ENCODE assay signal across 9 mouse cellular contexts in genomic region chr11:69715482-69715881, GRCm38 (mm10). TPM values are rescaled to one million over a fixed set of nuclear protein-coding genes. Genes with fewer than 3 reads are reported as not detected.
A peak's percentile ranks its signal among the peaks of the same experiment; 100 is the strongest.
DNase-seq lines count a peak whose midpoint lies in the region; ATAC-seq lines count a peak whose summit lies in the region.
"Had no signal": no experiment of that assay in that cellular context is flagged by ENCODE, and none has a peak within 500 bp of the region (broad histone marks: within the 10 kb centered on the region; RNA-seq: fewer than 3 reads in every experiment).

No protein-coding gene starts in this region.

- no peaks in the 10 kb centered on the region for H3K36me3 ChIP-seq in forebrain, embryonic 10.5 days (replicated peaks)
- no peaks in the 10 kb centered on the region for H3K36me3 ChIP-seq in forebrain, embryonic 16.5 days (ENCODE audit: control insufficient read depth, insufficient read depth)
- no peaks in the 10 kb centered on the region for H3K36me3 ChIP-seq in liver, embryonic 16.5 days (ENCODE audit: control insufficient read depth, insufficient read depth)
- H3K36me3 ChIP-seq: limb, embryonic 15.5 days had no signal

- H3K9ac ChIP-seq in forebrain, embryonic 16.5 days (replicated peaks; ENCODE audit: low read depth, low read length), result no peak overlapping the region
- no peak overlapping the region for H3K9ac ChIP-seq in liver, embryonic 16.5 days (ENCODE audit: low read depth, low read length)
- H3K9ac ChIP-seq: limb, embryonic 15.5 days had no signal

- peak; percentile 31 for DNase-seq in forebrain, embryonic 10.5 days (ENCODE audit: extremely low spot score, low spot score)
- peak; percentile 43 for DNase-seq in 3134 (ENCODE audit: extremely low read depth, insufficient read length, low spot score)
- DNase-seq in adrenal gland, postnatal 14 days, result peak; percentile 74
- peak; percentile 62 for DNase-seq in heart, postnatal 4 days
- no peak for DNase-seq in spleen, postnatal 36 days (ENCODE audit: low spot score in 2 of 2)
- no peak for DNase-seq in gastrocnemius, postnatal 14 days

- no peaks in the 10 kb centered on the region for H3K27me3 ChIP-seq in forebrain, embryonic 10.5 days (ENCODE audit: poor library complexity, severe bottlenecking)
- H3K27me3 ChIP-seq in forebrain, embryonic 16.5 days (replicated peaks; ENCODE audit: control insufficient read depth, insufficient read depth, low read length), result no peaks in the 10 kb centered on the region
- H3K27me3 ChIP-seq in liver, embryonic 16.5 days (ENCODE audit: control insufficient read depth, insufficient read depth, low read depth, low read length), result no peaks in the 10 kb centered on the region
- H3K27me3 ChIP-seq: limb, embryonic 15.5 days had no signal

- H3K4me2 ChIP-seq in forebrain, embryonic 16.5 days (ENCODE audit: low read length), result no peak overlapping the region
- H3K4me2 ChIP-seq in liver, embryonic 16.5 days (ENCODE audit: low read depth, low read length), result no peak overlapping the region
- H3K4me2 ChIP-seq: limb, embryonic 15.5 days had no signal

- H3K4me3 ChIP-seq in forebrain, embryonic 10.5 days, result no peak overlapping the region
- no peak overlapping the region for H3K4me3 ChIP-seq in forebrain, embryonic 16.5 days (replicated peaks; ENCODE audit: low read length)
- H3K4me3 ChIP-seq in liver, embryonic 16.5 days (ENCODE audit: low read depth, low read length), result no peak overlapping the region
- H3K4me3 ChIP-seq: limb, embryonic 15.5 days had no signal

- H3K4me1 ChIP-seq in forebrain, embryonic 10.5 days, result peaks cover 32% of the 10 kb centered on the region
- no peaks in the 10 kb centered on the region for H3K4me1 ChIP-seq in forebrain, embryonic 16.5 days (replicated peaks; ENCODE audit: control insufficient read depth, insufficient read depth, low read length)
- peaks cover 28% of the 10 kb centered on the region for H3K4me1 ChIP-seq in liver, embryonic 16.5 days (ENCODE audit: control insufficient read depth, low read depth, low read length)

- WGBS in forebrain, embryonic 10.5 days, result 59% methylated on average over 9 of the region's 9 CpGs
- WGBS in forebrain, embryonic 16.5 days, result 56% methylated on average over 9 of the region's 9 CpGs
- 59% methylated on average over 9 of the region's 9 CpGs for WGBS in liver, embryonic 16.5 days (ENCODE audit: insufficient replicate concordance)

- H3K9me3 ChIP-seq in forebrain, embryonic 10.5 days, result no peaks in the 10 kb centered on the region
- H3K9me3 ChIP-seq in forebrain, embryonic 16.5 days (ENCODE audit: control insufficient read depth, low read length), result no peaks in the 10 kb centered on the region
- no peaks in the 10 kb centered on the region for H3K9me3 ChIP-seq in liver, embryonic 16.5 days (replicated peaks; ENCODE audit: control insufficient read depth, low read length)
- H3K9me3 ChIP-seq: limb, embryonic 15.5 days had no signal

- no peak for ATAC-seq in forebrain, embryonic 16.5 days
- ATAC-seq in liver, embryonic 16.5 days (ENCODE audit: low read depth), result no peak

- intact Hi-C loops in gastrocnemius, postnatal 14 days (cut with DNase I; ENCODE audit: low total_unique reads), result no loop called here

- peak overlapping the region; percentile 35; the same call in 1 of the 2 replicates for H3K27ac ChIP-seq in forebrain, embryonic 10.5 days
- H3K27ac ChIP-seq in forebrain, embryonic 16.5 days (ENCODE audit: low read length), result no peak overlapping the region
- peak overlapping the region; percentile 9; the same call in 1 of the 2 replicates for H3K27ac ChIP-seq in liver, embryonic 16.5 days (ENCODE audit: low read length)
- H3K27ac ChIP-seq: limb, embryonic 15.5 days had no signal

RNA-seq across cellular contexts. Expression of gene Tnfsfm13, which starts 19.6 kb away (rescaled TPM):
- polyA plus RNA-seq in forebrain, embryonic 10.5 days (2016; fragmentation: Nextera tagmentation; extraction: Ambion mirVana), result 0.44 and 0.55 TPM in 2 replicates
- polyA plus RNA-seq in forebrain, embryonic 16.5 days (2015; fragmentation: Nextera tagmentation; extraction: Ambion mirVana), result 0.81 and 1.2 TPM in 2 replicates
- total RNA-seq in adrenal gland, postnatal 14 days (2021), result 3.9 and 4.6 TPM in 2 replicates
- 1 to 10 TPM; 1.9 to 3.0 TPM for total RNA-seq in heart, postnatal 4 days (2021)
- polyA plus RNA-seq in liver, embryonic 16.5 days (2015; fragmentation: Nextera tagmentation; extraction: Ambion mirVana), result 0.95 and 1.1 TPM in 2 replicates
- 1 to 10 TPM; 2.2 to 3.0 TPM for total RNA-seq in gastrocnemius, postnatal 14 days (2021)

RNA-seq across cellular contexts. Expression of gene Tnfsf12, which starts 19.8 kb away (rescaled TPM):
- 1.1 and 1.6 TPM in 2 replicates for polyA plus RNA-seq in forebrain, embryonic 10.5 days (2016; fragmentation: Nextera tagmentation; extraction: Ambion mirVana)
- polyA plus RNA-seq in forebrain, embryonic 16.5 days (2015; fragmentation: Nextera tagmentation; extraction: Ambion mirVana), result 1.1 and 1.2 TPM in 2 replicates
- 20.3 and 21.5 TPM in 2 replicates for total RNA-seq in adrenal gland, postnatal 14 days (2021)
- 10 to 100 TPM; 13.7 to 16.4 TPM for total RNA-seq in heart, postnatal 4 days (2021)
- polyA plus RNA-seq in liver, embryonic 16.5 days (2015; fragmentation: Nextera tagmentation; extraction: Ambion mirVana), result 2.5 and 2.8 TPM in 2 replicates
- 10 to 100 TPM; 14.0 to 14.8 TPM for total RNA-seq in gastrocnemius, postnatal 14 days (2021)

RNA-seq across cellular contexts. Expression of gene Tnfsf13, which starts 29.9 kb away (rescaled TPM):
- 0.20 TPM in 1 of 2 replicates, not detected in the other for polyA plus RNA-seq in forebrain, embryonic 10.5 days (2016; fragmentation: Nextera tagmentation; extraction: Ambion mirVana)
- polyA plus RNA-seq in forebrain, embryonic 16.5 days (2015; fragmentation: Nextera tagmentation; extraction: Ambion mirVana), result 0.34 and 0.46 TPM in 2 replicates
- 2.7 and 4.0 TPM in 2 replicates for total RNA-seq in adrenal gland, postnatal 14 days (2021)
- 1 to 10 TPM; 2.3 to 2.6 TPM for total RNA-seq in heart, postnatal 4 days (2021)
- polyA plus RNA-seq in liver, embryonic 16.5 days (2015; fragmentation: Nextera tagmentation; extraction: Ambion mirVana), result 0.17 and 0.40 TPM in 2 replicates
- total RNA-seq in gastrocnemius, postnatal 14 days (2021), result 1 to 10 TPM; 1.3 to 1.8 TPM

RNA-seq across cellular contexts. Expression of gene Senp3, which starts 33.6 kb away (rescaled TPM):
- 127 and 128 TPM in 2 replicates for polyA plus RNA-seq in forebrain, embryonic 10.5 days (2016; fragmentation: Nextera tagmentation; extraction: Ambion mirVana)
- polyA plus RNA-seq in forebrain, embryonic 16.5 days (2015; fragmentation: Nextera tagmentation; extraction: Ambion mirVana), result 97.0 and 115 TPM in 2 replicates
- total RNA-seq in adrenal gland, postnatal 14 days (2021), result 71.6 and 72.4 TPM in 2 replicates
- 10 to 100 TPM; 58.0 to 61.3 TPM for total RNA-seq in heart, postnatal 4 days (2021)
- 22.7 and 24.9 TPM in 2 replicates for polyA plus RNA-seq in liver, embryonic 16.5 days (2015; fragmentation: Nextera tagmentation; extraction: Ambion mirVana)
- 10 to 100 TPM; 22.4 to 23.2 TPM for total RNA-seq in gastrocnemius, postnatal 14 days (2021)

RNA-seq across cellular contexts. Expression of gene Polr2a, which starts 43.0 kb away (rescaled TPM):
- polyA plus RNA-seq in forebrain, embryonic 10.5 days (2016; fragmentation: Nextera tagmentation; extraction: Ambion mirVana), result 32.9 and 34.5 TPM in 2 replicates
- polyA plus RNA-seq in forebrain, embryonic 16.5 days (2015; fragmentation: Nextera tagmentation; extraction: Ambion mirVana), result 16.4 and 18.1 TPM in 2 replicates
- 78.0 and 84.0 TPM in 2 replicates for total RNA-seq in adrenal gland, postnatal 14 days (2021)
- total RNA-seq in heart, postnatal 4 days (2021), result 10 to 100 TPM; 53.7 TPM
- 11.1 and 11.9 TPM in 2 replicates for polyA plus RNA-seq in liver, embryonic 16.5 days (2015; fragmentation: Nextera tagmentation; extraction: Ambion mirVana)
- 10 to 100 TPM; 36.4 to 39.1 TPM for total RNA-seq in gastrocnemius, postnatal 14 days (2021)

Comparison
In these comparisons a context has a peak if more than half of its experiments do, and no peak if none do; other contexts are left out.
1. DNase-seq: peak in forebrain, embryonic 10.5 days (single experiment), 3134 (single experiment), adrenal gland, postnatal 14 days (single experiment) and heart, postnatal 4 days (single experiment); none in spleen, postnatal 36 days (0 of 2) and gastrocnemius, postnatal 14 days (single experiment).